ENCODE assay signal across 24 mouse cellular contexts in genomic region chr16:13866616-13867015, GRCm38 (mm10). TPM values are rescaled to one million over a fixed set of nuclear protein-coding genes. Genes with fewer than 3 reads are reported as not detected.
DNase-seq lines count a peak whose midpoint lies in the region; ATAC-seq and TF ChIP-seq lines count a peak whose summit lies in the region.
"Had no signal": no experiment of that assay in that cellular context is flagged by ENCODE, and none has a peak within 500 bp of the region (broad histone marks: within the 10 kb centered on the region; RNA-seq: fewer than 3 reads in every experiment).

No protein-coding gene starts in this region.

- H3K27me3 ChIP-seq in kidney, adult 2 months (replicated peaks; ENCODE audit: control insufficient read depth, insufficient read depth, low read length): no peaks in the 10 kb centered on the region
- no peaks in the 10 kb centered on the region for H3K27me3 ChIP-seq in liver, adult 2 months (ENCODE audit: control insufficient read depth, insufficient read depth, low read length)
- no peaks in the 10 kb centered on the region for H3K27me3 ChIP-seq in liver, embryonic 12.5 days (replicated peaks)
- H3K27me3 ChIP-seq: embryonic facial prominence, embryonic 15.5 days; hindbrain, embryonic 12.5 days; megakaryocyte, embryonic 14.5 days; midbrain, embryonic 12.5 days; Patski had no signal

- no peaks in the 10 kb centered on the region for H3K9me3 ChIP-seq in liver, embryonic 12.5 days (replicated peaks)
- H3K9me3 ChIP-seq: embryonic facial prominence, embryonic 10.5 days; embryonic facial prominence, embryonic 15.5 days; hindbrain, embryonic 12.5 days; megakaryocyte, embryonic 14.5 days; midbrain, embryonic 12.5 days had no signal

- H3K27ac ChIP-seq in kidney, adult 2 months (ENCODE audit: insufficient read depth, low read depth, low read length): peak overlapping the region; percentile 16; the same call in 1 of the 2 replicates
- H3K27ac ChIP-seq in liver, adult 2 months (replicated peaks; ENCODE audit: insufficient read depth, low read depth, low read length): peak overlapping the region; percentile 58; the same call in 1 of the 2 replicates
- no peak overlapping the region for H3K27ac ChIP-seq in liver, embryonic 12.5 days
- H3K27ac ChIP-seq in macrophage: peak overlapping the region; percentile 62
- H3K27ac ChIP-seq: embryonic facial prominence, embryonic 10.5 days; embryonic facial prominence, embryonic 15.5 days; hindbrain, embryonic 12.5 days; hindbrain, postnatal 0 days; midbrain, embryonic 12.5 days had no signal

- no peak overlapping the region for H3K9ac ChIP-seq in liver, adult 2 months (ENCODE audit: low read depth, low read length)
- H3K9ac ChIP-seq in liver, embryonic 12.5 days: no peak overlapping the region
- H3K9ac ChIP-seq: embryonic facial prominence, embryonic 15.5 days; hindbrain, embryonic 12.5 days; midbrain, embryonic 12.5 days had no signal

- H3K79me2 ChIP-seq in liver, adult 2 months (ENCODE audit: control insufficient read depth, insufficient read depth, low read length): no peaks in the 10 kb centered on the region; the same call in none of the 2 replicates
- H3K79me2 ChIP-seq in macrophage (ENCODE audit: inconsistent target): no peaks in the 10 kb centered on the region

- no peak for TF ChIP-seq CTCF in kidney, adult 2 months (conservative IDR thresholded peaks at IDR 0.05; ENCODE audit: insufficient read depth, insufficient read length, low read depth, low read length)
- no peak for TF ChIP-seq CTCF in liver, adult 2 months (IDR thresholded peaks at IDR 0.05; ENCODE audit: low read depth, low read length)

- DNase-seq in kidney, adult 2 months: peak; percentile 25
- DNase-seq in kidney, adult 11 months: no peak
- peak; percentile 73 for DNase-seq in liver, adult 2 months (ENCODE audit: extremely low read depth, low read depth, low spot score)
- peak; percentile 12 for DNase-seq in adipocyte (ENCODE audit: low spot score)
- DNase-seq in ovary, postnatal 36 days (ENCODE audit: low spot score): no peak
- DNase-seq in gastrocnemius, adult 8-10 months (ENCODE audit: low spot score in 2 of 2): no peak
- DNase-seq: adrenal gland, postnatal 14 days; cerebellum, adult 2 months; gastrocnemius, postnatal 36 days; heart, adult 18-20 months; heart, postnatal 36 days; lung, adult 18-20 months; retina, postnatal 1 day had no signal

- H3K4me1 ChIP-seq in kidney, adult 2 months (ENCODE audit: control insufficient read depth, insufficient read depth, low read length): no peaks in the 10 kb centered on the region
- peaks cover 5% of the 10 kb centered on the region; the same call in 1 of the 2 replicates for H3K4me1 ChIP-seq in liver, adult 2 months (ENCODE audit: control insufficient read depth, insufficient read depth, low read length)
- H3K4me1 ChIP-seq in liver, embryonic 12.5 days: peaks cover 16% of the 10 kb centered on the region
- H3K4me1 ChIP-seq: embryonic facial prominence, embryonic 15.5 days; megakaryocyte, embryonic 14.5 days had no signal

- TF ChIP-seq POLR2A in kidney, adult 2 months (IDR thresholded peaks at IDR 0.05; ENCODE audit: low read depth, low read length): no peak
- TF ChIP-seq POLR2A in liver, adult 2 months (IDR thresholded peaks at IDR 0.05; ENCODE audit: extremely low read depth, insufficient read depth, low read length): no peak

- no peak for ATAC-seq in liver, embryonic 12.5 days
- ATAC-seq: forebrain, embryonic 14.5 days; Patski had no signal

- WGBS in kidney, adult 2 months: 46% methylated on average over 5 of the region's 5 CpGs
- 12% methylated on average over 5 of the region's 5 CpGs for WGBS in liver, adult 2 months
- 62% methylated on average over 5 of the region's 5 CpGs for WGBS in liver, embryonic 12.5 days (ENCODE audit: insufficient replicate concordance)
- 51% methylated on average over 5 of the region's 5 CpGs for WGBS in macrophage (ENCODE audit: missing documents)

- H3K36me3 ChIP-seq in kidney, adult 2 months (ENCODE audit: control insufficient read depth, insufficient read depth, low read length): peaks cover 5% of the 10 kb centered on the region
- H3K36me3 ChIP-seq in liver, adult 2 months (ENCODE audit: control insufficient read depth, insufficient read depth, low read length): peaks cover 40% of the 10 kb centered on the region
- peaks cover 38% of the 10 kb centered on the region for H3K36me3 ChIP-seq in liver, embryonic 12.5 days
- peaks cover 14% of the 10 kb centered on the region for H3K36me3 ChIP-seq in macrophage (ENCODE audit: inconsistent target)

- no peak overlapping the region for H3K4me3 ChIP-seq in kidney, adult 2 months (ENCODE audit: insufficient read depth, low read depth, low read length)
- no peak overlapping the region for H3K4me3 ChIP-seq in liver, adult 2 months (ENCODE audit: insufficient read depth, low read depth, low read length)
- H3K4me3 ChIP-seq in liver, embryonic 12.5 days: no peak overlapping the region
- H3K4me3 ChIP-seq in macrophage (ENCODE audit: inconsistent target): no peak overlapping the region
- H3K4me3 ChIP-seq: embryonic facial prominence, embryonic 10.5 days; embryonic facial prominence, embryonic 15.5 days; hindbrain, embryonic 12.5 days; megakaryocyte, embryonic 14.5 days; midbrain, embryonic 12.5 days had no signal

- H3K4me2 ChIP-seq in liver, embryonic 12.5 days: no peak overlapping the region
- H3K4me2 ChIP-seq: embryonic facial prominence, embryonic 15.5 days; heart, embryonic 11.5 days; hindbrain, embryonic 12.5 days; midbrain, embryonic 12.5 days had no signal

RNA-seq across cellular contexts. Expression of gene Pdxdc1, which starts 36.3 kb away (rescaled TPM):
- polyA plus RNA-seq in kidney, adult 2 months (2012; rRNA removed): 77.3 and 85.4 TPM in 2 replicates
- total RNA-seq in liver, adult 2 months (2014; rRNA removed): 102 and 112 TPM in 2 replicates
- 41.4 and 45.5 TPM in 2 replicates for polyA plus RNA-seq in liver, adult 2 months (2012; rRNA removed)
- 34.1 and 35.5 TPM in 2 replicates for polyA plus RNA-seq in liver, embryonic 12.5 days (2016; fragmentation: Nextera tagmentation; extraction: Ambion mirVana)
- 100 to 1,000 TPM in 21 of 26 experiments, 10 to 100 TPM in 5; 48.8 to 233 (median 136) TPM for total RNA-seq in macrophage (2018; cell fraction: chromatin; rRNA removed)
- 10 to 100 TPM; 47.4 to 77.1 (median 62.6) TPM for total RNA-seq in macrophage (2018; cell fraction: cytosol; rRNA removed)
- total RNA-seq in macrophage (2018; cell fraction: nucleus; rRNA removed): 100 to 1,000 TPM in 7 of 26 experiments, 10 to 100 TPM in 19; 31.2 to 137 (median 81.5) TPM
- 48.3 to 137 TPM (median 49.8 TPM) in 3 replicates for polyA plus RNA-seq in macrophage (2018)
- 10 to 100 TPM; 48.2 to 53.4 (median 50.5) TPM for total RNA-seq in gastrocnemius, adult 8-10 months (2022)

RNA-seq across cellular contexts. Expression of gene Mpv17l, which starts 36.3 kb away (rescaled TPM):
- 363 and 893 TPM in 2 replicates for polyA plus RNA-seq in kidney, adult 2 months (2012; rRNA removed)
- total RNA-seq in liver, adult 2 months (2014; rRNA removed): 30.6 and 35.9 TPM in 2 replicates
- polyA plus RNA-seq in liver, adult 2 months (2012; rRNA removed): 26.2 and 29.8 TPM in 2 replicates
- 1.7 and 2.4 TPM in 2 replicates for polyA plus RNA-seq in liver, embryonic 12.5 days (2016; fragmentation: Nextera tagmentation; extraction: Ambion mirVana)
- total RNA-seq in macrophage (2018; cell fraction: chromatin; rRNA removed): 10 to 100 TPM in 3 of 26 experiments, 1 to 10 TPM in 17, under 1 TPM in 5, not detected in 1; 0.42 to 14.7 (median 6.5) TPM
- total RNA-seq in macrophage (2018; cell fraction: cytosol; rRNA removed): 1 to 10 TPM; 1.7 to 4.6 (median 3.5) TPM
- total RNA-seq in macrophage (2018; cell fraction: nucleus; rRNA removed): 1 to 10 TPM in 24 of 26 experiments, under 1 TPM in 2; 0.86 to 7.4 (median 3.9) TPM
- 3.5 to 4.8 TPM (median 3.9 TPM) in 3 replicates for polyA plus RNA-seq in macrophage (2018)
- 1 to 10 TPM in 1 of 4 experiments, under 1 TPM in 3; 0.36 to 1.3 (median 0.97) TPM for total RNA-seq in gastrocnemius, adult 8-10 months (2022)

RNA-seq across cellular contexts. Expression of gene Ntan1, which starts 48.0 kb away (rescaled TPM):
- polyA plus RNA-seq in kidney, adult 2 months (2012; rRNA removed): 60.5 and 67.9 TPM in 2 replicates
- total RNA-seq in liver, adult 2 months (2014; rRNA removed): 32.1 and 35.8 TPM in 2 replicates
- 25.2 and 33.5 TPM in 2 replicates for polyA plus RNA-seq in liver, adult 2 months (2012; rRNA removed)
- 51.8 and 58.0 TPM in 2 replicates for polyA plus RNA-seq in liver, embryonic 12.5 days (2016; fragmentation: Nextera tagmentation; extraction: Ambion mirVana)
- total RNA-seq in macrophage (2018; cell fraction: chromatin; rRNA removed): 10 to 100 TPM; 10.9 to 81.3 (median 50.3) TPM
- total RNA-seq in macrophage (2018; cell fraction: cytosol; rRNA removed): 10 to 100 TPM; 42.4 to 59.8 (median 48.6) TPM
- 10 to 100 TPM in 25 of 26 experiments, 1 to 10 TPM in 1; 8.9 to 45.2 (median 28.5) TPM for total RNA-seq in macrophage (2018; cell fraction: nucleus; rRNA removed)
- polyA plus RNA-seq in macrophage (2018): 50.1 to 64.2 TPM (median 59.1 TPM) in 3 replicates
- total RNA-seq in gastrocnemius, adult 8-10 months (2022): 10 to 100 TPM; 39.9 to 45.9 (median 44.7) TPM

Comparison
In these comparisons a context has a peak if more than half of its experiments do, and no peak if none do; other contexts are left out.
1. DNase-seq: peak in kidney, adult 2 months (single experiment), liver, adult 2 months (single experiment) and adipocyte (single experiment); none in kidney, adult 11 months (single experiment), ovary, postnatal 36 days (single experiment) and gastrocnemius, adult 8-10 months (0 of 2).
2. RNA of gene Mpv17l, which starts 36.3 kb away (polyA plus RNA-seq): 363 to 893 TPM in kidney, adult 2 months; 26.2 to 29.8 TPM in liver, adult 2 months, 3.5 to 4.8 TPM in macrophage and 1.7 to 2.4 TPM in liver, embryonic 12.5 days; every median in the first group is over 10 times any median in the second.